Mouse (Mus musculus) heart, embryonic 16.5 days (tissue): Measurements from ENCODE around the gene Camkmt. TPM values are rescaled to one million over a fixed set of nuclear protein-coding genes. Genes with fewer than 3 reads are reported as not detected.

Experiments used
- ATAC-seq: fragments of 200-750 bp; cut with Nextera tagmentation; replicated peaks from 2 replicates; pipeline ENCODE4 v1.8.0; 2017; ENCODE audit warnings: moderate number of reproducible peaks; ENCODE audit not compliant: insufficient read depth, low FRiP score; ENCODE audit errors: extremely low read depth
- H3K27ac ChIP-seq: fragments of 300-500 bp; sonication (generic); 2 replicates; pipeline ENCODE4 v1.5.1; 2014; ENCODE audit warnings: mild to moderate bottlenecking, low read length, control low read depth, moderate library complexity
- H3K27me3 ChIP-seq: fragments of 300-500 bp; sonication (generic); 2 replicates; pipeline ENCODE4 v1.6.1; 2014; ENCODE audit warnings: low read length, mixed read lengths; ENCODE audit not compliant: control insufficient read depth, insufficient read depth
- H3K36me3 ChIP-seq: fragments of 300-500 bp; sonication (generic); 2 replicates; pipeline ENCODE4 v1.6.1; 2014; ENCODE audit not compliant: control insufficient read depth, insufficient read depth
- H3K4me1 ChIP-seq: fragments of 300-500 bp; sonication (generic); 2 replicates; pipeline ENCODE4 v1.6.1; 2014; ENCODE audit warnings: low read length, mixed read lengths; ENCODE audit not compliant: control insufficient read depth, insufficient read depth
- H3K4me2 ChIP-seq: fragments of 300-500 bp; sonication (generic); 2 replicates; pipeline ENCODE4 v1.6.1; 2014; ENCODE audit warnings: low read depth, mild to moderate bottlenecking, control low read depth, low read length
- H3K4me3 ChIP-seq: fragments of 300-500 bp; sonication (generic); 2 replicates; pipeline ENCODE4 v1.5.1; 2014; ENCODE audit warnings: mild to moderate bottlenecking, control low read depth, low read length
- H3K9ac ChIP-seq: fragments of 300-500 bp; sonication (generic); 2 replicates; pipeline ENCODE4 v1.6.1; 2014; ENCODE audit warnings: low read length, control low read depth
- H3K9me3 ChIP-seq: fragments of 300-500 bp; sonication (generic); replicated peaks from 2 replicates; pipeline ENCODE4 v1.6.1; 2016; ENCODE audit warnings: low read length; ENCODE audit not compliant: control insufficient read depth
- WGBS: fragments of 180-500 bp; shearing (Covaris S2); extraction: QIAGEN DNeasy Blood & Tissue Kit; methylation state at CpG from one replicate; pipeline ENCODE4 v1.1.7; 2014; 5-methylcytosine and 5-hydroxymethylcytosine counted together
- polyA plus RNA-seq: library from polyadenylated mRNA; unstranded; fragments of >200 nt; fragmentation: Nextera tagmentation; extraction: Ambion mirVana; gene quantifications from 2 replicates; pipeline ENCODE4 v1.2.1, GENCODE M21; 2015

The Camkmt gene
- polyA plus RNA-seq, 1 experiment from 2014 or later: 6.7 TPM

- WGBS: 82% methylated on average over 2 of the region's 2 CpGs
These were observed 78.4 kb downstream of the Camkmt start for GRCm38 (mm10) chr17:85168761-85169160.

DNA sequence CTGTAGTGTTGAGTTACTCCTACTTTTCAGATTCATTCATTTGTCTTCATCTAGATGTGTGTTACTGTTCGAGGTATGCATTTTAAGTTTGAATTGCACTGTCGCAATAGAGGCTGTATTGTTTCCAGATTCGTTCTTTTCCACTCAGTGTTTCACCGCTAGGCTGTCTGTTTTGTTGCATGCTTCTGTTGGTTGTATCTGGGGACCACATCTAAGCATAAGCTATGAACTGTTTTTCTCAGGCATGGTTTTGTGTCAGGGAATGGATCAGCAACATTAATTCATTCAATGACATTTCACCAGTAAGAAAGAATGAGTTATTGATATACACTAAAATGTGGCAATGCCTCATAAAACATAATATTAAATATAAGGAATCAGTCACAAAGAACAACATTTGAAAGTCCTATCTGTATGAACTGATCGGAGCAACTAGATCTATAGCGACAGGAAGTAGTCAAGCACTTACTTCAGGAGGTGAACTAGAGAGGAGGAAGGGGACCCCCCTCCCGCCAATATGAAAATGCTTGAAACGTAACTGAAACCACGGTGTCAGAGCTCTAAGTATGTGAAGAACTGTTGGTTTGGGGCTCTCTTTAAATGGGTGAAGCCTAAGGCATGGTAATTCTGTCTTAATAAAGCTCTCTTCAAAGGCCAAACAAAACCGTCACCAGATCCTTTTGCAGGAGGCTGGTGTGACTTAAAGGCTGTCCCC is 80.3 kb downstream of the Camkmt start:
- H3K27ac ChIP-seq: no peak overlapping the region
- WGBS: 79% methylated on average over 10 of the region's 10 CpGs
- ATAC-seq: no peak

More at GRCm38 (mm10) chr17:85168761-85169160, 78.4 kb downstream of the Camkmt start:
- Histone ChIP-seq H3K4me2 (no peak overlapping the region), H3K27me3 (no peaks in the 10 kb centered on the region), H3K9me3 (no peaks in the 10 kb centered on the region), H3K27ac (no peak overlapping the region), H3K9ac (no peak overlapping the region), H3K36me3 (no peaks in the 10 kb centered on the region), H3K4me3 (no peak overlapping the region), H3K4me1 (no peaks in the 10 kb centered on the region)
- no peak for ATAC-seq

GRCm38 (mm10) chr17:85171951-85172350 is 81.6 kb downstream of the Camkmt start:
- Histone ChIP-seq H3K27me3 (no peaks in the 10 kb centered on the region), H3K4me2 (no peak overlapping the region), H3K27ac (no peak overlapping the region), H3K4me3 (no peak overlapping the region), H3K36me3 (no peaks in the 10 kb centered on the region), H3K9me3 (no peaks in the 10 kb centered on the region), H3K4me1 (peaks cover 14% of the 10 kb centered on the region), H3K9ac (no peak overlapping the region)
- 26% methylated on average over 4 of the region's 4 CpGs for WGBS
- ATAC-seq: no peak

More for the DNA sequence above, 80.3 kb downstream of the Camkmt start:
- Histone ChIP-seq H3K9ac (no peak overlapping the region), H3K4me2 (no peak overlapping the region), H3K4me3 (no peak overlapping the region), H3K36me3 (no peaks in the 10 kb centered on the region), H3K9me3 (no peaks in the 10 kb centered on the region), H3K4me1 (peaks cover 9% of the 10 kb centered on the region), H3K27me3 (no peaks in the 10 kb centered on the region)

- ATAC-seq: peak; percentile 49
- Histone ChIP-seq H3K4me2 (peak overlapping the region; percentile 4; the same call in 1 of the 2 replicates), H3K36me3 (no peaks in the 10 kb centered on the region)
These were observed 86.9 kb downstream of the Camkmt start for GRCm38 (mm10) chr17:85177231-85177630.

GRCm38 (mm10) chr17:85180471-85181060 is 90.2 kb downstream of the Camkmt start:
- Histone ChIP-seq H3K9ac (no peak overlapping the region), H3K36me3 (no peaks in the 10 kb centered on the region), H3K9me3 (no peaks in the 10 kb centered on the region), H3K4me2 (peak overlapping the region; percentile 28), H3K27ac (no peak overlapping the region), H3K4me1 (peaks cover 9% of the 10 kb centered on the region), H3K27me3 (no peaks in the 10 kb centered on the region), H3K4me3 (no peak overlapping the region)
- no peak for ATAC-seq
- 38% methylated on average over 14 of the region's 14 CpGs for WGBS

More at GRCm38 (mm10) chr17:85177231-85177630, 86.9 kb downstream of the Camkmt start:
- WGBS: 32% methylated on average over 13 of the region's 13 CpGs
- H3K4me1 ChIP-seq: peaks cover 17% of the 10 kb centered on the region
- no peak overlapping the region for H3K4me3 ChIP-seq
- no peaks in the 10 kb centered on the region for H3K9me3 ChIP-seq
- no peak overlapping the region for H3K27ac ChIP-seq
- H3K27me3 ChIP-seq: no peaks in the 10 kb centered on the region
- no peak overlapping the region for H3K9ac ChIP-seq

GRCm38 (mm10) chr17:85189227-85190127 is 99.1 kb downstream of the Camkmt start:
- H3K4me1 ChIP-seq: peaks cover 3% of the 10 kb centered on the region; the same call in 1 of the 2 replicates
- WGBS: 3% methylated on average over 14 of the region's 14 CpGs
- peak overlapping the region; percentile 55 for H3K4me2 ChIP-seq
- H3K27ac ChIP-seq: no peak overlapping the region
- ATAC-seq: peak; percentile 78
- no peak overlapping the region for H3K9ac ChIP-seq
- H3K27me3 ChIP-seq: no peaks in the 10 kb centered on the region
- H3K9me3 ChIP-seq: no peaks in the 10 kb centered on the region
- H3K36me3 ChIP-seq: no peaks in the 10 kb centered on the region
- H3K4me3 ChIP-seq: peak overlapping the region; percentile 6; the same call in 1 of the 2 replicates

DNA sequence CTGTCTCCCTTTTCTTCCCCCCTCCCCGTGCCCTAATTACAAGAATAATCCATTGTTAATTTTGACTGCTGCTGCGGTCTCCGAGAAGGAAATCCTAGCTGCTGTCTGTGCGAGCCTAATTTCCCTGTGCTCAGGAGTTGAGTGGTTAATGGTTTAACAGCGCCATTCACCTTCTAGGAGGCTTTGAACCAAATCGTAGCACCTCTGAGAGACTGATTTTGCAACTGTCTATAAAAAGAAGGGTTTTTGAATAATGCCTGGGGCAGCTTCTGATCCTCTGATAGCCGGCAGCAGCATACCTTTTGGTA is 99.7 kb downstream of the Camkmt start:
- no peak for ATAC-seq
- H3K9me3 ChIP-seq: no peaks in the 10 kb centered on the region
- H3K27ac ChIP-seq: no peak overlapping the region
- 54% methylated on average over 7 of the region's 7 CpGs for WGBS
- no peak overlapping the region for H3K4me3 ChIP-seq
- H3K27me3 ChIP-seq: no peaks in the 10 kb centered on the region
- H3K4me2 ChIP-seq: no peak overlapping the region
- H3K4me1 ChIP-seq: peaks cover 3% of the 10 kb centered on the region; the same call in 1 of the 2 replicates
- H3K36me3 ChIP-seq: no peaks in the 10 kb centered on the region
- H3K9ac ChIP-seq: no peak overlapping the region

- 88% methylated on average over 11 of the region's 11 CpGs for WGBS
- H3K27ac ChIP-seq: no peak overlapping the region
- no peak for ATAC-seq
- H3K4me2 ChIP-seq: no peak overlapping the region
- no peaks in the 10 kb centered on the region for H3K36me3 ChIP-seq
- no peak overlapping the region for H3K9ac ChIP-seq
- H3K27me3 ChIP-seq: no peaks in the 10 kb centered on the region
- H3K4me1 ChIP-seq: peaks cover 3% of the 10 kb centered on the region; the same call in 1 of the 2 replicates
- no peak overlapping the region for H3K4me3 ChIP-seq
- H3K9me3 ChIP-seq: no peaks in the 10 kb centered on the region
These were observed 102.9 kb downstream of the Camkmt start for GRCm38 (mm10) chr17:85193294-85193693.
